Mouse (Mus musculus) forebrain, embryonic 11.5 days (tissue): ENCODE data around the gene Hadhb. TPM values are rescaled to one million over a fixed set of nuclear protein-coding genes. Genes with fewer than 3 reads are reported as not detected.

ENCODE experiments used
- ATAC-seq: fragments of 200-750 bp; cut with Nextera tagmentation; replicated peaks from 2 replicates; pipeline ENCODE4 v1.8.0; 2017; ENCODE audit warnings: moderate TSS enrichment; ENCODE audit not compliant: low FRiP score
- DNase-seq: peaks from one replicate; pipeline ENCODE4 v3.0.0-alpha.2; 2017; ENCODE audit warnings: low spot score
- H3K27ac ChIP-seq: fragments of 300-500 bp; sonication (generic); 2 replicates; pipeline ENCODE4 v1.5.1; 2014; ENCODE audit warnings: low read depth, low read length
- H3K27me3 ChIP-seq: fragments of 300-500 bp; sonication (generic); 2 replicates; pipeline ENCODE4 v1.6.1; 2014; ENCODE audit warnings: mild to moderate bottlenecking, low read length, mixed read lengths; ENCODE audit not compliant: control insufficient read depth, insufficient read depth
- H3K36me3 ChIP-seq: fragments of 300-500 bp; sonication (generic); 2 replicates; pipeline ENCODE4 v1.6.1; 2014; ENCODE audit warnings: mild to moderate bottlenecking, low read length, moderate library complexity, mixed read lengths; ENCODE audit not compliant: control insufficient read depth, insufficient read depth
- H3K4me1 ChIP-seq: fragments of 300-500 bp; sonication (generic); replicated peaks from 2 replicates; pipeline ENCODE4 v1.6.1; 2014; ENCODE audit warnings: low read length, mixed read lengths; ENCODE audit not compliant: control insufficient read depth, insufficient read depth
- H3K4me2 ChIP-seq: fragments of 300-500 bp; sonication (generic); 2 replicates; pipeline ENCODE4 v1.6.1; 2014; ENCODE audit warnings: low read depth, mild to moderate bottlenecking, low read length, moderate library complexity, mixed read lengths; ENCODE audit not compliant: severe bottlenecking
- H3K4me3 ChIP-seq: fragments of 300-500 bp; sonication (generic); 2 replicates; pipeline ENCODE4 v1.5.1; 2014; ENCODE audit warnings: low read depth, low read length
- H3K9ac ChIP-seq: fragments of 300-500 bp; sonication (generic); 2 replicates; pipeline ENCODE4 v1.6.1; 2014; ENCODE audit warnings: low read length
- H3K9me3 ChIP-seq: fragments of 300-500 bp; sonication (generic); 2 replicates; pipeline ENCODE4 v1.6.1; 2016; ENCODE audit warnings: low read length, mixed read lengths; ENCODE audit not compliant: control insufficient read depth
- WGBS: fragments of 180-500 bp; shearing (Covaris S2); extraction: QIAGEN DNeasy Blood & Tissue Kit; methylation state at CpG from one replicate; pipeline ENCODE4 v1.1.7; 2014; 5-methylcytosine and 5-hydroxymethylcytosine counted together
- polyA plus RNA-seq: library from polyadenylated mRNA; unstranded; fragments of >200 nt; fragmentation: Nextera tagmentation; extraction: Ambion mirVana; gene quantifications from 2 replicates; pipeline ENCODE4 v1.2.1, GENCODE M21; 2014

The Hadhb gene
- polyA plus RNA-seq, 1 experiment from 2014 or later, result 108 TPM

DNA sequence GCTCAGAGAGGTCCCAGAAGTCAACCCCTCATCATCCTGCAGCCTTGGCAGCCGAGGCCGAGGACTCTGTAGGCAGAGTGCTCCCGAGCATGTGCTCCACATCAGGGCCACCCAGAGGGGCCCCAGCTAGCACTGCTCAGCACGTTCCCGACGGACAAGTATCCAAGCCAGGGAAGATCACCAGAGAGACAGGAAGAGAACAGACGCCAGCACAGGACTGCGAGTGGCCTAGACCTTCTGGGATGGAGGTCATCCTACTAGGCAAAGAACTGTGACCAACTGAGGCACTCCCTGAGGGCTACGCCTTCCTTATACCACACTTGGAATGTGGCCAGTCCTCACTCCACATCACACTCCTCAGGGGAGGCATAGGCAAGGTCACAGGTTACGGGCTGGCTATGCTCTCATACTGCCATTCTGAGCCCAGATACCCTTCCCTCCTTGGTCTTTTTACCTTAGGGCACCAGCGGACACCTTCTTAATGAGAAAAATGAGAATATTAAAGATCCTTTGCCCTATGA is 19.3 kb upstream of the Hadhb start:
- H3K36me3 ChIP-seq, result no peaks in the 10 kb centered on the region; the same call in 1 of the 2 replicates
- no peak overlapping the region for H3K27ac ChIP-seq
- no peak overlapping the region for H3K4me2 ChIP-seq
- H3K4me1 ChIP-seq, result no peaks in the 10 kb centered on the region
- H3K9me3 ChIP-seq, result no peaks in the 10 kb centered on the region
- no peak overlapping the region for H3K9ac ChIP-seq
- 92% methylated on average over 11 of the region's 11 CpGs for WGBS
- DNase-seq, result no peak
- no peaks in the 10 kb centered on the region for H3K27me3 ChIP-seq
- no peak overlapping the region for H3K4me3 ChIP-seq
- ATAC-seq, result no peak

DNA sequence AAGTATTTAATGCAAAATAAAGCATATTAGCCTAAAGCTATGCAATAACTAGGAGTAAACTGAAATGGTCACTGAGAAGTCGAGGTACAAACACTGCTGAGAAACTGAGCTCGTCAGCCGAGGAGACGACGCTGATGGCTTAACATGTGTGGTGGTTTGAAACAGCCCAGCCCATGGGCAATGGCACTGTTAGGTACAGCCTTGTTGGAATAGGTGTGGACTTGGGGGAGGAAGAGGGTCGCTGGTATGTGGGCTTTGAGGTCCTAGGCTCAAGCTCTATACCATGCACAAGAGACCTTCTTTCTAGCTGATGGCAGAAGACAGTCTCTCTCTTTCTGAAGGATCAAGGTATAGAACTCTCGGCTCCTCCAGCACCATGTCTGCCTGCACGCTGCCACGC is 17.8 kb upstream of the Hadhb start:
- 94% methylated on average over 9 of the region's 9 CpGs for WGBS
- Histone ChIP-seq H3K27ac (no peak overlapping the region), H3K9ac (no peak overlapping the region), H3K27me3 (no peaks in the 10 kb centered on the region), H3K4me2 (no peak overlapping the region), H3K4me1 (no peaks in the 10 kb centered on the region), H3K36me3 (no peaks in the 10 kb centered on the region; the same call in 1 of the 2 replicates), H3K9me3 (no peaks in the 10 kb centered on the region), H3K4me3 (no peak overlapping the region)
- ATAC-seq (no peak), DNase-seq (no peak)

- Histone ChIP-seq H3K4me1 (no peaks in the 10 kb centered on the region), H3K4me3 (no peak overlapping the region), H3K27me3 (no peaks in the 10 kb centered on the region), H3K36me3 (no peaks in the 10 kb centered on the region; the same call in 1 of the 2 replicates), H3K9me3 (no peaks in the 10 kb centered on the region), H3K4me2 (no peak overlapping the region), H3K27ac (no peak overlapping the region), H3K9ac (no peak overlapping the region)
- 90% methylated on average over 4 of the region's 4 CpGs for WGBS
- no peak for DNase-seq
- ATAC-seq, result no peak
Observed at GRCm38 (mm10) chr5:30138193-30138592, 16.9 kb upstream of the Hadhb start.

- no peak overlapping the region for H3K27ac ChIP-seq
- ATAC-seq, result no peak
- H3K4me2 ChIP-seq, result no peak overlapping the region
- 91% methylated on average over 6 of the region's 6 CpGs for WGBS
- peaks cover 4% of the 10 kb centered on the region; the same call in 1 of the 2 replicates for H3K36me3 ChIP-seq
- no peak overlapping the region for H3K4me3 ChIP-seq
- no peaks in the 10 kb centered on the region for H3K9me3 ChIP-seq
- no peaks in the 10 kb centered on the region for H3K27me3 ChIP-seq
- no peaks in the 10 kb centered on the region; the same call in 1 of the 2 replicates for H3K4me1 ChIP-seq
- no peak for DNase-seq
- H3K9ac ChIP-seq, result no peak overlapping the region
Observed at GRCm38 (mm10) chr5:30146526-30146925, 8.5 kb upstream of the Hadhb start.

- Histone ChIP-seq H3K9me3 (no peaks in the 10 kb centered on the region), H3K4me3 (no peak overlapping the region), H3K9ac (no peak overlapping the region), H3K27me3 (no peaks in the 10 kb centered on the region), H3K4me1 (no peaks in the 10 kb centered on the region; the same call in 1 of the 2 replicates), H3K27ac (no peak overlapping the region), H3K4me2 (no peak overlapping the region), H3K36me3 (peaks cover 4% of the 10 kb centered on the region; the same call in 1 of the 2 replicates)
- 86% methylated on average over 5 of the region's 5 CpGs for WGBS
- ATAC-seq (no peak), DNase-seq (no peak)
Observed at GRCm38 (mm10) chr5:30148133-30148920, 6.7 kb upstream of the Hadhb start.

DNA sequence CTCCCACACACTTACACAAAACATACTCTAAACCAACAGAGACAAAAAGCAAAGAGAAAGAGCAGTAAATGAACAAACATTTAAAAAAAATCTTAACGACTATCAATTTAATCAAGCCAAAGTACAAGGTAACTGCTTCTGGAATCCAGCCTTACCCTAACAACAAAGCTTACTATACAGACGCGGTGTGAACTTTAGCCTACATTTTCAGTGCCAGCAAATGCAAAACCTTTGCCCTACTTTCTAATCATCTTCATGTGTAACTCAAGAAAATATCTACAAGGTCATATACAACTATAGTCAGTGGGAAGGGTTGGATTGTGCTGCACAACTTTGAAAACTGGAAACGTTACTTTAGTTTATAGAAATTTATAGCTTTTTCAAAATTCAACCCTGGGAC is 3.0 kb upstream of the Hadhb start:
- Histone ChIP-seq H3K27ac (no peak overlapping the region), H3K4me1 (peaks cover 5% of the 10 kb centered on the region; the same call in 1 of the 2 replicates), H3K27me3 (no peaks in the 10 kb centered on the region), H3K36me3 (no peaks in the 10 kb centered on the region), H3K9me3 (no peaks in the 10 kb centered on the region), H3K4me3 (no peak overlapping the region), H3K9ac (no peak overlapping the region), H3K4me2 (no peak overlapping the region)
- WGBS, result 45% methylated on average over 4 of the region's 4 CpGs
- DNase-seq, result no peak
- no peak for ATAC-seq

- 92% methylated on average over 1 of the region's 1 CpGs for WGBS
Observed at GRCm38 (mm10) chr5:30152413-30152812, 2.6 kb upstream of the Hadhb start.

GRCm38 (mm10) chr5:30153222-30153621 is 1.8 kb upstream of the Hadhb start:
- WGBS, result 90% methylated on average over 2 of the region's 2 CpGs
- Histone ChIP-seq H3K27me3 (no peaks in the 10 kb centered on the region), H3K27ac (no peak overlapping the region)

More at GRCm38 (mm10) chr5:30152413-30152812, 2.6 kb upstream of the Hadhb start:
- Histone ChIP-seq H3K4me3 (no peak overlapping the region), H3K27me3 (no peaks in the 10 kb centered on the region), H3K4me2 (no peak overlapping the region), H3K27ac (no peak overlapping the region), H3K4me1 (peaks cover 5% of the 10 kb centered on the region; the same call in 1 of the 2 replicates), H3K36me3 (no peaks in the 10 kb centered on the region), H3K9me3 (no peaks in the 10 kb centered on the region), H3K9ac (no peak overlapping the region)
- no peak for DNase-seq
- ATAC-seq, result no peak

More at GRCm38 (mm10) chr5:30153222-30153621, 1.8 kb upstream of the Hadhb start:
- no peak for ATAC-seq
- Histone ChIP-seq H3K9ac (no peak overlapping the region), H3K4me3 (no peak overlapping the region), H3K9me3 (no peaks in the 10 kb centered on the region), H3K36me3 (no peaks in the 10 kb centered on the region), H3K4me2 (no peak overlapping the region), H3K4me1 (peaks cover 5% of the 10 kb centered on the region; the same call in 1 of the 2 replicates)
- DNase-seq, result no peak
